Mouse (Mus musculus): Measurements from ENCODE around the gene Kctd3. TPM values are rescaled to one million over a fixed set of nuclear protein-coding genes. Genes with fewer than 3 reads are reported as not detected.

Kctd3 gene
- 37.6 and 38.2 TPM in 2 replicates for polyA plus RNA-seq (2014; fragmentation: Nextera tagmentation; extraction: Ambion mirVana)

- Histone ChIP-seq H3K4me1 (ENCODE audit: control insufficient read depth, insufficient read depth, low read length) (peaks cover 3% of the 10 kb centered on the region; the same call in 1 of the 2 replicates), H3K9ac (ENCODE audit: low read length) (peak within 1 kb of the TSS; percentile 96), H3K9me3 (ENCODE audit: control insufficient read depth, low read length) (no peaks in the 10 kb centered on the region), H3K36me3 (ENCODE audit: control insufficient read depth, insufficient read depth, low read length) (0 out of 2 replicates have a peak, but pooled peaks cover 4% of the 10 kb centered on the region), H3K27ac (replicated peaks; ENCODE audit: low read depth, low read length) (no peak within 1 kb of the TSS), H3K4me3 (ENCODE audit: low read depth, low read length) (peak within 1 kb of the TSS; percentile 95), H3K27me3 (ENCODE audit: control insufficient read depth, insufficient read depth, low read length) (no peaks in the 10 kb centered on the region), H3K4me2 (ENCODE audit: low read depth, severe bottlenecking) (peak within 1 kb of the TSS; percentile 91)
- under 1% methylated on average over 74 of the region's 74 CpGs for WGBS
- ATAC-seq (ENCODE audit: insufficient number of reproducible peaks, low FRiP score, low TSS enrichment, low read depth): peak; percentile 86
- DNase-seq (ENCODE audit: low spot score): peak; percentile 99
Observed at GRCm38 (mm10) chr1:189007239-189007979, at the start of gene Kctd3. Gene Kctd3 (minus strand): TSS chr1:189007841.

DNA sequence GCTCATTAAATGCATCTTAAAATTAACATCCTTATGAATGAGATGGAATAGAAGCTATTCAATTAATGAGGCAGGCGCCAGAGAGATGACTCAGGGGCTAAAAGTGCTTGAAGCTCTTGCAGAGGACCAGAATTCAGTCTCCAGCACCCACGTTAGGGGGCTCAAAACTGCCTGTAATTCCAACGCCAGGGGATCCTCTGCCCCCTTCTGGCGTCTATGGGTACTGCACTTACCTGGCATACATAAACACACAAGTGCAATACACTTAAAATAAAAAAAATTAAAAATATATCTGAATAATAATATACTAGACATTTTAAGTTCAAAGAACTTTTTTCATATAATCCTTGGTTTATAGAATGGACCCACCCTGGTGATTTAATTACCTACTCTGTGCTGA lies 49.8 kb upstream of the Kctd3 start:
- Histone ChIP-seq H3K36me3 (ENCODE audit: control insufficient read depth, insufficient read depth, low read length) (no peaks in the 10 kb centered on the region), H3K4me2 (ENCODE audit: low read depth, severe bottlenecking) (no peak overlapping the region), H3K27ac (replicated peaks; ENCODE audit: low read depth, low read length) (no peak overlapping the region), H3K4me3 (ENCODE audit: low read depth, low read length) (no peak overlapping the region), H3K4me1 (ENCODE audit: control insufficient read depth, insufficient read depth, low read length) (no peaks in the 10 kb centered on the region), H3K9me3 (ENCODE audit: control insufficient read depth, low read length) (no peaks in the 10 kb centered on the region), H3K27me3 (ENCODE audit: control insufficient read depth, insufficient read depth, low read length) (no peaks in the 10 kb centered on the region), H3K9ac (ENCODE audit: low read length) (no peak overlapping the region)
- ATAC-seq (ENCODE audit: insufficient number of reproducible peaks, low FRiP score, low TSS enrichment, low read depth) (no peak), DNase-seq (ENCODE audit: low spot score) (no peak)
- WGBS: 57% methylated on average over 4 of the region's 4 CpGs

GRCm38 (mm10) chr1:189055933-189056332 lies 48.3 kb upstream of the Kctd3 start:
- no peak for DNase-seq (ENCODE audit: low spot score)
- H3K36me3 ChIP-seq (ENCODE audit: control insufficient read depth, insufficient read depth, low read length): no peaks in the 10 kb centered on the region
- 29% methylated on average over 2 of the region's 2 CpGs for WGBS

DNA sequence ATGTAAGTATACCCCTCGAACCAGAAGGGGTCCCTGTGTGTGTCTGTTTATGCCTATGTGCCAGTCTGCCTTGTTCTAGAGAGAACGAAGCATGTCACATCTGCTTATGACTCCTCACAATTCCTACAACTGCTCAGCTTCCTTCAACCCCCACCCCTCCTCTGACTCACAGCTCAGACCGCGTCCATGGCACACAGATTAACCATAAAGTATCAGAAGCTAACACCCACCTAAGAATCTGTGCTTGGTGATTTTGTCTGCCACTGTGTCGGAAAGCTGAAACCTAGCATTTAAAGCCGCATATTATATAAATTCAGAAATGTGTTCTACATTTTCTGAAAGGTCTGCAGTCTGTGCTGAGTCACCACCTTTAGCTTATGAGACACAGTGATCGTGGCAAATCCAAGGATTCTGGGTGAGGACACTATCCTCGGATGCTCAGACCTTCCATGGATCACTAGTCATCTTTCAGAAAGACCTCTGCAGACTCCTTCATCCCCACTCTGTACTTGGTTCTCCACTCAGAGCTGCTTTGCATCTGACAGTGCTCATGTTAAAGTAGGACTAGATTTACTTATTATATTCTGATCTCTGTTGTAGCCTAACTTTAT lies 47.4 kb upstream of the Kctd3 start:
- ATAC-seq (ENCODE audit: insufficient number of reproducible peaks, low FRiP score, low TSS enrichment, low read depth) (no peak), DNase-seq (ENCODE audit: low spot score) (no peak)
- Histone ChIP-seq H3K9me3 (ENCODE audit: control insufficient read depth, low read length) (no peaks in the 10 kb centered on the region), H3K4me3 (ENCODE audit: low read depth, low read length) (no peak overlapping the region), H3K9ac (ENCODE audit: low read length) (no peak overlapping the region), H3K4me1 (ENCODE audit: control insufficient read depth, insufficient read depth, low read length) (no peaks in the 10 kb centered on the region), H3K27ac (replicated peaks; ENCODE audit: low read depth, low read length) (no peak overlapping the region), H3K27me3 (ENCODE audit: control insufficient read depth, insufficient read depth, low read length) (no peaks in the 10 kb centered on the region), H3K4me2 (ENCODE audit: low read depth, severe bottlenecking) (no peak overlapping the region), H3K36me3 (ENCODE audit: control insufficient read depth, insufficient read depth, low read length) (no peaks in the 10 kb centered on the region)
- WGBS: 88% methylated on average over 8 of the region's 8 CpGs

More at GRCm38 (mm10) chr1:189055933-189056332, 48.3 kb upstream of the Kctd3 start:
- ATAC-seq (ENCODE audit: insufficient number of reproducible peaks, low FRiP score, low TSS enrichment, low read depth): no peak
- no peaks in the 10 kb centered on the region for H3K27me3 ChIP-seq (ENCODE audit: control insufficient read depth, insufficient read depth, low read length)
- H3K9me3 ChIP-seq (ENCODE audit: control insufficient read depth, low read length): no peaks in the 10 kb centered on the region
- H3K4me1 ChIP-seq (ENCODE audit: control insufficient read depth, insufficient read depth, low read length): no peaks in the 10 kb centered on the region
- H3K27ac ChIP-seq (replicated peaks; ENCODE audit: low read depth, low read length): no peak overlapping the region
- no peak overlapping the region for H3K9ac ChIP-seq (ENCODE audit: low read length)
- no peak overlapping the region for H3K4me2 ChIP-seq (ENCODE audit: low read depth, severe bottlenecking)
- no peak overlapping the region for H3K4me3 ChIP-seq (ENCODE audit: low read depth, low read length)

- Histone ChIP-seq H3K9me3 (ENCODE audit: control insufficient read depth, low read length) (no peaks in the 10 kb centered on the region), H3K36me3 (ENCODE audit: control insufficient read depth, insufficient read depth, low read length) (no peaks in the 10 kb centered on the region), H3K4me2 (ENCODE audit: low read depth, severe bottlenecking) (no peak overlapping the region), H3K4me3 (ENCODE audit: low read depth, low read length) (no peak overlapping the region), H3K9ac (ENCODE audit: low read length) (no peak overlapping the region), H3K27me3 (ENCODE audit: control insufficient read depth, insufficient read depth, low read length) (no peaks in the 10 kb centered on the region), H3K4me1 (ENCODE audit: control insufficient read depth, insufficient read depth, low read length) (no peaks in the 10 kb centered on the region), H3K27ac (replicated peaks; ENCODE audit: low read depth, low read length) (no peak overlapping the region)
- DNase-seq (ENCODE audit: low spot score): no peak
- ATAC-seq (ENCODE audit: insufficient number of reproducible peaks, low FRiP score, low TSS enrichment, low read depth): no peak
- 87% methylated on average over 5 of the region's 5 CpGs for WGBS
Observed at GRCm38 (mm10) chr1:189054191-189054590, 46.5 kb upstream of the Kctd3 start.

DNA sequence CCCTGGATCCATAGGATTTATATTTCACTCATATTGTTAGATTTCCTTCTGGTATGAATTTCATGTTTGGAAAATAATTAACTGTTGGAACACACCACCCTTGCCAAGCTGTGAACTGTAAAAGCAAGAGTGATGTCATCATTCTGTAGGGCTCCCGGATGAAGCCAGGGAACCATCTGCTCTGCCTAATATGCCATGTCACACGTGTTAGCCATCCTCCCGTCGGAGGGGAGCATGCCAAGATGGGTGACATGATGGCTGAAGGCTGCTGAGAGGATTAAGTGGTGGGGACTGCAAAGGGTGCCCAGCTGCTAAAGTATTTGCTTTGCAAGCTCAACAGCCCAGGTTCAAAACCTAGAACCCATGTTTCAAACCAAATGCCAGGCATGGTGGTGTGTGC lies 44.5 kb upstream of the Kctd3 start:
- no peaks in the 10 kb centered on the region for H3K9me3 ChIP-seq (ENCODE audit: control insufficient read depth, low read length)
- H3K27me3 ChIP-seq (ENCODE audit: control insufficient read depth, insufficient read depth, low read length): no peaks in the 10 kb centered on the region
- DNase-seq (ENCODE audit: low spot score) (no peak), ATAC-seq (ENCODE audit: insufficient number of reproducible peaks, low FRiP score, low TSS enrichment, low read depth) (no peak)
- no peaks in the 10 kb centered on the region for H3K36me3 ChIP-seq (ENCODE audit: control insufficient read depth, insufficient read depth, low read length)
- no peak overlapping the region for H3K4me3 ChIP-seq (ENCODE audit: low read depth, low read length)
- H3K27ac ChIP-seq (replicated peaks; ENCODE audit: low read depth, low read length): no peak overlapping the region
- WGBS: 79% methylated on average over 4 of the region's 4 CpGs
- no peaks in the 10 kb centered on the region for H3K4me1 ChIP-seq (ENCODE audit: control insufficient read depth, insufficient read depth, low read length)
- H3K9ac ChIP-seq (ENCODE audit: low read length): no peak overlapping the region
- no peak overlapping the region for H3K4me2 ChIP-seq (ENCODE audit: low read depth, severe bottlenecking)

- Histone ChIP-seq H3K27ac (replicated peaks; ENCODE audit: low read depth, low read length) (no peak overlapping the region), H3K36me3 (ENCODE audit: control insufficient read depth, insufficient read depth, low read length) (no peaks in the 10 kb centered on the region), H3K4me1 (ENCODE audit: control insufficient read depth, insufficient read depth, low read length) (no peaks in the 10 kb centered on the region), H3K9me3 (ENCODE audit: control insufficient read depth, low read length) (no peaks in the 10 kb centered on the region), H3K4me2 (ENCODE audit: low read depth, severe bottlenecking) (no peak overlapping the region), H3K9ac (ENCODE audit: low read length) (no peak overlapping the region), H3K27me3 (ENCODE audit: control insufficient read depth, insufficient read depth, low read length) (no peaks in the 10 kb centered on the region), H3K4me3 (ENCODE audit: low read depth, low read length) (no peak overlapping the region)
- ATAC-seq (ENCODE audit: insufficient number of reproducible peaks, low FRiP score, low TSS enrichment, low read depth): no peak
- WGBS: 34% methylated on average over 3 of the region's 3 CpGs
- no peak for DNase-seq (ENCODE audit: low spot score)
Observed at GRCm38 (mm10) chr1:189050122-189050521, 42.5 kb upstream of the Kctd3 start.

DNA sequence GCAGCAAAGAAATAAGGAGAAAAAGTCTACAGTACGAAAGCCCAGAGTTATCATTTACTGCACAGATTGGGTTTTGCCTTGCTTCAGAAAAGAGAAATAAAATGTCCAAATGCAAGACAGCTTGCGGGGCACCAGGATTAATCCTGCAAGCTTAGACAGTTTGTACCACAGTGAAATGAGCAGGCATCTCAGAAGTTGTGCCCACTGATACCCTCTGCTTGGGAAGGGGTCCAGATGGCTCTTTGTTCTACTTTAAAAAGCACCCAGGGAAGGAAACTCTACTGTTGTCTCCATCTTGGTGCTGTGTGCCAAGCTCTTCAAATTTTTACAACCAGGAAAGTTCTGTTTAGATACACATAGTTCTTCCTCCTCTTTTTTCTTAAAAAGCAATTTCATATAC lies 40.7 kb upstream of the Kctd3 start:
- H3K27ac ChIP-seq (replicated peaks; ENCODE audit: low read depth, low read length): no peak overlapping the region
- no peak overlapping the region for H3K4me2 ChIP-seq (ENCODE audit: low read depth, severe bottlenecking)
- no peaks in the 10 kb centered on the region for H3K9me3 ChIP-seq (ENCODE audit: control insufficient read depth, low read length)
- H3K9ac ChIP-seq (ENCODE audit: low read length): no peak overlapping the region
- DNase-seq (ENCODE audit: low spot score) (no peak), ATAC-seq (ENCODE audit: insufficient number of reproducible peaks, low FRiP score, low TSS enrichment, low read depth) (no peak)
- no peak overlapping the region for H3K4me3 ChIP-seq (ENCODE audit: low read depth, low read length)
- H3K27me3 ChIP-seq (ENCODE audit: control insufficient read depth, insufficient read depth, low read length): no peaks in the 10 kb centered on the region
- no peaks in the 10 kb centered on the region for H3K36me3 ChIP-seq (ENCODE audit: control insufficient read depth, insufficient read depth, low read length)
- WGBS: 92% methylated on average over 2 of the region's 2 CpGs
- no peaks in the 10 kb centered on the region for H3K4me1 ChIP-seq (ENCODE audit: control insufficient read depth, insufficient read depth, low read length)

Data from limb, embryonic 11.5 days (tissue).